Mouse (Mus musculus): ENCODE measurements around the gene B3gnt4.
A peak's percentile ranks its signal among the peaks of the same experiment; 100 is the strongest.
"Not testable (repeated sequence)": the region's sequence is repeated elsewhere in the genome, so short reads cannot be mapped to it uniquely, and the experiment has no call there.

B3gnt4 gene

DNA sequence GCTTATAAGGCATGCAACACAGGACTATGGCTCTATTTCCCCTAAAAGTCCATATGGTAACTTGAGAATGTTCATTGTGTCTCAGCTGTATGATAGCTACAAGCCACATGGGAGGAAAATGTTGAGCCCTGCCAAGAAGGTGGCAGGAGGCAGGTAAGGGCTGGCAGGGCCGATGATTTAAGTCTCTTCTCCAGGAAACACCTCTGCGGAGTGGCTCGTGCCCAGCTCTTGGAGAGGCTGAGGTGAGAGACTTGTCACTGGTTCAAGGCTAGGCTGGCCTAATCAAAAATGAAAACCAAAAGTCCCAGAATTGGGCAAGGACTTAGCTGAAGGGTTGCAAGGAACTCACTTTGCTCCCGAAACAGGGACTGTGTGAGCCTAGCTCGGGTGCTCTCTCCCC, at the start of gene B3gnt4:
TSS of gene B3gnt4 (plus strand) at position 301 of the 400 bp plus-strand sequence.
- no peak for DNase-seq

DNA sequence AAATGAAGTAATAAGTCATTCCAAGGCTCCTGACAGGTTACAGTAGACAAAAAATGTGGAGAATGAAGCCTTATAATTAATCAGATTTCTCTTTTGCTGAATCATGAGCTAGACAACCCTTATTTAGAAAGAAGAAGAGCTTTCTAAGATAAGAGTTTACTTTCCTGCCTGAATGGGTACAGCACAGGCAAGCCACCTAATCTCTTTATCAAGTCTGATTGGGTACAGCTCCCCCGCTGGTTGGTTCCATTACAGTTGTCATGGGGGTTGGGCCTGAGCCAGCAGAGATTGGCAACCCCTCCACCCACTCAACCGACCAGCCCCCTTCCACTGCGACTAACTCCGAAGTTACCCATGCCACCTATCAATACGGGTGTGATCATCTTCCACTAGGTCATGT, 48.8 kb upstream of the B3gnt4 start:
- DNase-seq, result peak; percentile 51 to 53

GRCm38 (mm10) chr5:123464638-123465037, 45.6 kb upstream of the B3gnt4 start:
- no peak for DNase-seq

GRCm38 (mm10) chr5:123470784-123471400, 39.4 kb upstream of the B3gnt4 start:
- no peak for DNase-seq

- no peak for DNase-seq
Observed at GRCm38 (mm10) chr5:123473817-123474216, 36.4 kb upstream of the B3gnt4 start.

DNA sequence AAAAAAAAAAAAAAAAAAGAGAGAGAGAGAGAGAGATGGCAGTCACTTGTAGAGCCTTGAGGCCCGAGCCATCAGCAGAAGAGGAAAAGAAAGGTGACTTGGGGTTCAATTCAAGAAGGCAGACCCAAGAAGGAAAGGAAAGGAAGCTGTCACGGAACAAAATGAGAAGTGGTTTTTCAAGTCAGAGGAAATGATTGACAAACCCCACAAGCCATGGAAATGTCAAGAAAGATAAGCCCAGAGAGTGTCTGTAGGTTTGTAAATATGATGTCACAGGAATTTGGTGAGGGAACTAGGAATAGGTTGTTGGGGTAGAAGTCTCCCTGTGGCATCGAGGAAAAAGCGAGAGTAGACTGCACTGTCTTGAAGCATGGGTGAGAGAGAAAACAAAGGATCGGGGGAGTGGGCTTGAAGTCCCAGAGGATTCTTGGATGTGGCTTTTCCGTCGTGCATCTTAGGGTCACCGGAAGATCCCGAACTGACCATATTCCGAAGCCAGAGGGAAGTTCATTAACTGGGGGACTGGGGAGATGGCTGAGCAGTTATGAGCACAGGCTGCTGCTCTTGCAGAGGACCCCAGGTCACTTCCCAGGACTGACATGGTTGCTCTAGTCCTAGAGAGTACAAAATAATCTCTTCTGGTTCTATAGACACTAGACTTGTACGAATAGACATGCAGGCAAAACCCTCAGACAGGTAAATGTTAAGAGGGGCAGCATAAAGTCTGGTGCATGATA, 22.4 kb upstream of the B3gnt4 start:
- no peak for DNase-seq

DNA sequence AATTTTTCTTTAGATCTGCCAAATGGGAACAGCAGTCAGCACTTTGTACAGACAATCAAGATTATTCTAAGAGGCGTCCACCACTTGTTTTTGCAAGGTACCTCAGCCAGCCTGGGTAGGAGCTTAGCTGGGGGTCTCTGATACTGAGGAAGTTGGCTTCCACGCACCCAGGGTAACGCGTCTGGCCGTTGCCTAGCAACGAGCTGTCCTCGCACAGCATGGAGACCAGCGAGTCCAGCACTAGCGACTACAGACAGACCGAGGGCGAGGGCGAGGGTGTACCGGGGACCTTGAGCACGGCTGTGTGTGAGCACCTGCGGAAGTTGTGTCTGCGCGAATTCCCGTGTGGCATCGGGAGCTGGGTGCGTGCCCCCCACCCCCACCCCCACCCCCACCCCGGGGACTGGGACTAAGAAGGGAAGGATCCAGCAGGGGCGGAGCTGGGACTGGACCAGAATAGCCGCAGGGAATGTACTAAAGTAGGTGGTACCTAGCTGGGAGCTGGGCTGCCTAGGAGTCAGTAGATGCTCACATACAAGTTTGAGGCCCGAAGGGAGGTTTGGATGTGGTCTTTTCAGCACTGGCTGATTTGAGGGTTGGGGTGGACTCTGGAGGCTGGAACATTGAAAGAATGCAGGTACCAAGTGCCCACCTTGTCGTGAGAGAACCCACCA, 21.0 kb upstream of the B3gnt4 start, which contains the start of the genes Lrrc43 and Il31:
TSS of gene Lrrc43 (plus strand) at position 194 of the 674 bp plus-strand sequence.
TSS of gene Il31 (minus strand) at position 378 of the 674 bp plus-strand sequence.
- peak; percentile 53 to 68 for DNase-seq

- no peak for DNase-seq
Observed at GRCm38 (mm10) chr5:123489935-123490334, 20.3 kb upstream of the B3gnt4 start.

- DNase-seq, result peak; percentile 73 to 75
Observed at GRCm38 (mm10) chr5:123499717-123500116, 10.5 kb upstream of the B3gnt4 start.

DNA sequence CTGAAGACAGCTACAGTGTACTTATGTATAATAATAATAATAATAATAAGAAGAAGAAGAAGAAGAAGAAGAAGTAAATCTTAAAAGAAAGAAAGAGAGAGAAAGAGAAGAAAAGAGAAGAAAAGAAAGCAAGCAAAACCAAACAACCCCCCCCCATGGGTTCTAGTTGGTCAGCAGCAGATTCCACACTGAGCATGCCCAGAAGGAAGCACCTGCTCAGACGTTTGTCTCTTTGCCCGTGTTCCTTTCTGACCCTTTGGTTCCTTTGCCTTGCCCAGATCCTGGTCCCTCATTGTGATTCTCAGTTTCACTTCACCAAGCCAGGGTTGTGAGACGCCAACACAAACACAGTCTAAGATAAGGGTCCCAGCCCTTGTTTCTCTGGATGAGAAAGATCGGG, 8.3 kb upstream of the B3gnt4 start:
- no peak for DNase-seq

DNA sequence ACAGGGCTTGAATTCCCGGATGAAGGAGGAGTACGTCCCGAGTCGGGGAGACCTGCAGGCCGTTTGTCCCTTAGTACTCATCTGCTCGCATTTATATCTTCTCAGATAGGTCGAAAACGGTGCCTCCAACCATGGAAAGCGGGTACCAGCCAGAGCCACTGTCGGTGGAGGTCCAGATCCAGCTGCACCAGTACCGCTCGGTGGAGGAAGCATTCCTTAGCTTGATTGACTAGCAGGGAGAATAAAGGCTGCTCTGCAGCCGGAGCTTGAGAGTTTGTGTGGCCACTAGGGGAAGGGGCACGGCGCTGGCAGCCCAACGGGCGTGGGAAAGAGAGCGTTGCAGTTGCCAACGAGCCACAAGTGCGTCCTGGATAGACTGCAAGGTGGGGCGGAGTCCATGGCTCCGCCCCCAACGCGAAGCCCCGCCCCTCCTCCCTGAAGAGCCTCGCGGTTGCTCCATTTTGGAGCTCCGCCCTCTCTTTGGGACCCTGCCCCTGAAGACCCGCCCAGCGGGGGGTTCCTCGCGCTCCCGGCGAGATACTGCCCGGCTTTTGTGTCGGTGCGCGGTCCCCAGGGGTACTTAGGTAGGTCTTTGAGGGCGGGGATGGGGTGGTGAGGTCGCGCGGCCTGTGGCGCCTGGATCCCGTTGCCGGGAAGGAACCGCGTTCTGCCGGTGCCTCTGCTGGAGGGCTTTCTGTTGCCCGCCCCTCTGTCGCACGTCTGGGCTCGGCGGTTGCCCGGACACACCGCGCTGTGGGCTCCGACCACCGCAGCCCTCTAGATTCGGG, 2.1 kb upstream of the B3gnt4 start:
- peak; percentile 88 to 91 for DNase-seq

GRCm38 (mm10) chr5:123508921-123509320, 1.3 kb upstream of the B3gnt4 start:
- DNase-seq, result no peak

DNA sequence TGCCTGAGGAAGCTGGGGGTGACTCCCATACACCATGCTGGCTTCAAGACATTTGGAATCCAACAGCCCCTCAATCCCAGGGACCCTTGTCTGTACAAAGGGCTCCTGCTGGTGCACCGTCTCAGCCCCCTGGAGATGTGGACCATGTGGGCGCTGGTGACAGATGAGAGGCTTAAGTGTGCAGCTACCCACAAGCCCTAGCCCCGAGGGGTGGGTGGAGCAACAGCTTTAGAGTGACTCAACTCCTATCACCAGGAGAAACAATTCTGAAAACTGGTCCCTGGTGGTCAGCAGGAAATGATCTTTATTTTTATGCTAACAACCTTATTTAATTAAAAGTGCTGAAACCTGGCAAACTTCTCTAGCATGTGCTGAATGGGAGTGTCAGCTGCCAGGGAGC, 1.2 kb downstream of the B3gnt4 start:
- not testable (repeated sequence) for DNase-seq

DNA sequence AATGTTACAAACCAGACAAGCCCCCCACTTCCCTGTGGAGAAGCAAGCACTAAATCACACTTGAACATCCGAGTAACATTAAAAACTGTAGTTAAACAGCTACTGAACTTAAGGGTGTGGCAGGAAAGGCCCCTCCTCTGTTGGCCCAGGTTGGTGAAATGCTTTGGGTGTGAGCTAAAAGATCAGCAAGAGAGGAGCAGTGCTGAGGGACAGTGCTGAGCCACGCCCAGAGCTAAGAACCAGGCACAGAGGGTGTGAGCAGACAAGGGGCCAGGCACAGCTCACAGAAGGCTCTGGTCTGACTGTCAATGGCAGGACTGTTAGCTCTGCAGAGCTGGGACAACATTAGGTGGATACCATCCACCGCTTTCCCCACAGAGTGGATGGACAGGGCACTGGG, 1.8 kb downstream of the B3gnt4 start:
- no peak for DNase-seq

- DNase-seq, result no peak
Observed at GRCm38 (mm10) chr5:123514871-123515270, 4.6 kb downstream of the B3gnt4 start.

DNA sequence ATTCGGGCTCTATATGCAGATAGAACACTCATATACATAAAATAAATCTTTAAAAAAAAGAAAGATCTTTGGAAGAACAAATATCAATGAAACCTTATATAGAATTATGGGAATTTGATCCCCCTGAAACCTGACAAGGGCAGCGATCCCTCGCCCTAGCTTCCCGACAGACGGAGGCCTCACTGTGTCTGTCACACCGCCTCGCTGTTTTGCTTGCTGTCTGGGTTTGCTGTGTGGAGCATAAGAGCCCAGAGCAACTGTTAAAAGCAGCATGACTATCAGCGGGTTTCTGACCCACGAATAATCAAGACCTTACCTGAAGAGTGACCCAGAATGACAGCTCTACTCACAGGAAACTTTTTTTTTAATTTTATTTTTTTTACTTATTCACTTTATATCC, 10.4 kb downstream of the B3gnt4 start:
- DNase-seq, result no peak

DNA sequence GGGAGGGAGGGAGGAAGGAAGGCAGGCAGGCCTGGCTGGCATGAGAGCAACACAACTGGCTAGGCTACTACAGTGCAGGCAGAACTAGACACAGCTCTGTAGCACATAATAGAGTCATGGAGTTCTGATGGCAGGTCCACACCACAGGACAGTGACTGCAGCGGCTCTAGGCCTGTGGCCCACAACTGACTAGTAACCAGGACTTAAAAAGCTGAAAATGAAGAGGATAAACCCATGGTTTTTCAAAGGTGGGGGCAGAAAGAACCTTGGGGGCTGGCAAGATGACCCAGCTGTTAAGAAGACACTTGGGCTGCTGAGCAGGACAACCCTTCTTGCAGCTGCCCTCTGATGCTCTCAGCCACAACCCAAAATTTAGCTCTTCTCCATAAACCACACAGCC, 11.4 kb downstream of the B3gnt4 start:
- DNase-seq, result no peak

- no peak for DNase-seq
Observed at GRCm38 (mm10) chr5:123522166-123522565, 11.9 kb downstream of the B3gnt4 start.

DNA sequence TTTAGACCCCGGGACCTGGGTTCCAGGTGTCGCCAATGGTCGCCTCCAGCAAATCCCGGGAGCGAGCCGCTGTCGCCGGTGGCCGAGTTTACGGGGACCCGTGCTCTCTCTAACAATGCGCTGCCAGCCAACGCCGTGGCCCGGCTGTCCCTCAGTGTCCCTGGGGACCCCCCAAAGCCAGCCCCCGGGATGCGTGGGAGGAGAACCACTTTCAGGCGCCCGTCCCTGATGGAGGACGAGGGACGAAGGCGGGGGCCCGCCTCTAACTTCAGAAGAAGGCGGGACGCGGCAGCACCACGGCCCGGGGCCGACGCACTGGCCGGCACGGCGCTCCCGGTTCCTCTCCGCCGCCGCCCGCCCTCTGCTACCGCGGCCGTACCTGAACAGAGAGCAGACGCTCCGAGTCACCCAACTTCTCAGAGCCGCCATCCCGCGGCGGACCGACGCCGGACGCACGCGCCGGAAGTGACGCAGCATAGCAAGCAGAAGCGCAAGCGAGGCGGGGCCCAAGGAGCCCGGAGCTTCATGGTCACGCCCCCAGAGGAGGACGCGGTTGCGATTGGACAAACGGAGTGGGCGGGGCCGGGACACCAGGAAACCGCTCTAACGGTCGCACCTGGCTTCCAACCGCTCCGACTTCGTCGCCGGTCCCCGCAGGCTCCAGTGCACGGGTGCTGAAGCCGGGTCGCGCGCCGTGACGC, 13.6 kb downstream of the B3gnt4 start, which contains the start of gene Diablo:
TSS of gene Diablo (minus strand) at position 485 of the 701 bp plus-strand sequence.
- DNase-seq, result peak; percentile 99

DNA sequence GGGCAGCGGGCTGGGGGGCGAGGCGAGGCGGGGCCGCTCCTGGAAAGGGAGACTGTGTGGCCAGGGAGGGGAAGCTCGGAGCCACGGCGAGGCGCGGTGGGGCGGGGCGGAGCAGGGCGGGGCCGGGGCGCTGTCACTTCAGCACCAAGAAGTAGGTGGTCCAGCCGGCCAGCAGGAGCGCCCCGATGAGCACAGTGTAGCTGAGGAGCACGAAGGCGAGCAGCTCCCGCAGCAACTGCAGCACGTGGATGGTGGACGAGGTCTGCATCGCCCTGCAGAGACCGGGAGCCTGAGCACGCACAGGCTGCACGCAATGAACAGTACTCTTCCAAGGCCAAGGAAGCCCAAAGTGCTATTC, 14.1 kb downstream of the B3gnt4 start:
- no peak for DNase-seq

- no peak for DNase-seq
Observed at GRCm38 (mm10) chr5:123525281-123525680, 15.0 kb downstream of the B3gnt4 start, which contains the start of gene Gm49027. Gene Gm49027 (minus strand): TSS chr5:123525488.

GRCm38 (mm10) chr5:123525916-123526495, 15.7 kb downstream of the B3gnt4 start:
- DNase-seq, result no peak

Measured in cerebellum, postnatal 10 days (tissue).